Mouse (Mus musculus) embryo, embryonic 11 days (tissue): ENCODE results near the gene Hspb8.
A peak's percentile ranks its signal among the peaks of the same experiment; 100 is the strongest.

Experiments used
- DNase-seq: peaks from one replicate; pipeline ENCODE4 v3.0.0-alpha.2; 2015

Gene Hspb8

GRCm38 (mm10) chr5:116422699-116423201 is at the start of gene Hspb8:
TSS of gene Hspb8 (minus strand) at chr5:116422864.
- peak; percentile 77 for DNase-seq

- DNase-seq = peak; percentile 48
Measured at GRCm38 (mm10) chr5:116461354-116462042, 38.8 kb upstream of the Hspb8 start.

- no peak for DNase-seq
Measured at GRCm38 (mm10) chr5:116459970-116460369, 37.3 kb upstream of the Hspb8 start.

GRCm38 (mm10) chr5:116457791-116458190 is 35.1 kb upstream of the Hspb8 start:
- no peak for DNase-seq

GRCm38 (mm10) chr5:116456796-116457515 is 34.3 kb upstream of the Hspb8 start:
- DNase-seq = no peak

GRCm38 (mm10) chr5:116453401-116453851 is 30.8 kb upstream of the Hspb8 start:
- DNase-seq = peak; percentile 83

GRCm38 (mm10) chr5:116450901-116451300 is 28.2 kb upstream of the Hspb8 start:
- no peak for DNase-seq

GRCm38 (mm10) chr5:116449522-116450225 is 27.0 kb upstream of the Hspb8 start:
- no peak for DNase-seq

GRCm38 (mm10) chr5:116448409-116449191 is 25.9 kb upstream of the Hspb8 start:
- DNase-seq = no peak

- DNase-seq = no peak
Measured at GRCm38 (mm10) chr5:116447821-116448350, 25.2 kb upstream of the Hspb8 start.

GRCm38 (mm10) chr5:116446552-116446951 is 23.9 kb upstream of the Hspb8 start:
- no peak for DNase-seq

- DNase-seq = no peak
Measured at GRCm38 (mm10) chr5:116445634-116446367, 23.1 kb upstream of the Hspb8 start.

- DNase-seq = peak; percentile 21
Measured at GRCm38 (mm10) chr5:116444517-116444916, 21.9 kb upstream of the Hspb8 start.

GRCm38 (mm10) chr5:116443459-116443940 is 20.8 kb upstream of the Hspb8 start:
- no peak for DNase-seq

- no peak for DNase-seq
Measured at GRCm38 (mm10) chr5:116442697-116443458, 20.2 kb upstream of the Hspb8 start.

- DNase-seq = no peak
Measured at GRCm38 (mm10) chr5:116440251-116440650, 17.6 kb upstream of the Hspb8 start.

GRCm38 (mm10) chr5:116438328-116438727 is 15.7 kb upstream of the Hspb8 start:
- no peak for DNase-seq

GRCm38 (mm10) chr5:116436117-116436516 is 13.5 kb upstream of the Hspb8 start:
- DNase-seq = no peak

GRCm38 (mm10) chr5:116434976-116435850 is 12.5 kb upstream of the Hspb8 start:
- DNase-seq = no peak

GRCm38 (mm10) chr5:116432871-116433270 is 10.2 kb upstream of the Hspb8 start:
- no peak for DNase-seq
